Mouse (Mus musculus): ENCODE measurements around the gene Tspan7.

DNA sequence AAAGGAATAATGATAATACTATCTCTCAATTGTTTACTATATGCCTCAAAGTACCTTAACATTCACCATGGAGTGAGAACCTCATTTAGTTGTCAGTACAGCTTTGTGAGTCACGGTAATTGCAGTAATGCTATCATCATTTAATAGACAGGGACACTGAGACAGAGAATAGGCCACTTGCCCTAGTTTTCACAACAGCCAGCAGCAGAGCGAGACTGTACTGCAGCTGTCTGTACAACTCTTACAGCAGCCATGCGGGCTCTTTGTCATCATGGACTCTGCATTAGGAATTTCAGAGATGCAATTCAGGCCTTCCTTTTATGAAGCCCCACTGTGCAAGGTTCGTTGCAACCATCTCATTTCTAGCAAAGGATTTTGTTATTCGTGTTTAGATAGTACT is 72.6 kb downstream of the Tspan7 start:
- TF ChIP-seq ZC3H11A (IDR thresholded peaks at IDR 0.05; ENCODE audit: low read depth, low read length) (no peak), BHLHE40 (IDR thresholded peaks at IDR 0.05; ENCODE audit: borderline replicate concordance, low read depth, low read length) (no peak), POLR2A (IDR thresholded peaks at IDR 0.05; ENCODE audit: control insufficient read depth in 1 of 2, insufficient read depth in 1 of 2, low read depth in 1 of 2, low read length in 2 of 2, poor library complexity in 1 of 2) (no peak), MAZ (IDR thresholded peaks at IDR 0.05; ENCODE audit: low read depth, low read length) (no peak), ZKSCAN1 (IDR thresholded peaks at IDR 0.05; ENCODE audit: low read depth, low read length) (no peak)
